Mouse (Mus musculus) lung, embryonic 16.5 days (tissue): ENCODE data around the gene Evi2b. TPM values are rescaled to one million over a fixed set of nuclear protein-coding genes. Genes with fewer than 3 reads are reported as not detected.

Experiments used
- ATAC-seq: fragments of 200-750 bp; cut with Nextera tagmentation; 2 replicates; pipeline ENCODE4 v1.8.0; 2017; ENCODE audit warnings: low read depth, mild to moderate bottlenecking, moderate library complexity
- H3K27ac ChIP-seq: fragments of 300-500 bp; sonication (generic); 2 replicates; pipeline ENCODE4 v1.5.1; 2014; ENCODE audit warnings: mild to moderate bottlenecking, control low read depth, low read length
- H3K27me3 ChIP-seq: fragments of 300-500 bp; sonication (generic); 2 replicates; pipeline ENCODE4 v1.6.1; 2014; ENCODE audit warnings: low read depth, low read length, mixed read lengths; ENCODE audit not compliant: control insufficient read depth, insufficient read depth
- H3K36me3 ChIP-seq: fragments of 300-500 bp; sonication (generic); 2 replicates; pipeline ENCODE4 v1.6.1; 2014; ENCODE audit warnings: low read length; ENCODE audit not compliant: control insufficient read depth, insufficient read depth
- H3K4me1 ChIP-seq: fragments of 300-500 bp; sonication (generic); replicated peaks from 2 replicates; pipeline ENCODE4 v1.6.1; 2014; ENCODE audit warnings: low read length, mixed read lengths; ENCODE audit not compliant: control insufficient read depth, insufficient read depth
- H3K4me2 ChIP-seq: fragments of 300-500 bp; sonication (generic); 2 replicates; pipeline ENCODE4 v1.6.1; 2014; ENCODE audit warnings: low read depth, low read length, control low read depth
- H3K4me3 ChIP-seq: fragments of 300-500 bp; sonication (generic); 2 replicates; pipeline ENCODE4 v1.5.1; 2014; ENCODE audit warnings: mild to moderate bottlenecking, low read length, control low read depth
- H3K9ac ChIP-seq: fragments of 300-500 bp; sonication (generic); 2 replicates; pipeline ENCODE4 v1.6.1; 2014; ENCODE audit warnings: low read length, control low read depth
- H3K9me3 ChIP-seq: fragments of 300-500 bp; sonication (generic); 2 replicates; pipeline ENCODE4 v1.6.1; 2016; ENCODE audit warnings: low read length; ENCODE audit not compliant: control insufficient read depth
- WGBS: fragments of 180-500 bp; shearing (Covaris S2); extraction: QIAGEN DNeasy Blood & Tissue Kit; methylation state at CpG from one replicate; pipeline ENCODE4 v1.1.7; 2014; 5-methylcytosine and 5-hydroxymethylcytosine counted together
- polyA plus RNA-seq: library from polyadenylated mRNA; unstranded; fragments of >200 nt; fragmentation: Nextera tagmentation; extraction: Ambion mirVana; gene quantifications from 2 replicates; pipeline ENCODE4 v1.2.1, GENCODE M21; 2015

Evi2b gene
- polyA plus RNA-seq, 1 experiment from 2014 or later, result 1.9 TPM

DNA sequence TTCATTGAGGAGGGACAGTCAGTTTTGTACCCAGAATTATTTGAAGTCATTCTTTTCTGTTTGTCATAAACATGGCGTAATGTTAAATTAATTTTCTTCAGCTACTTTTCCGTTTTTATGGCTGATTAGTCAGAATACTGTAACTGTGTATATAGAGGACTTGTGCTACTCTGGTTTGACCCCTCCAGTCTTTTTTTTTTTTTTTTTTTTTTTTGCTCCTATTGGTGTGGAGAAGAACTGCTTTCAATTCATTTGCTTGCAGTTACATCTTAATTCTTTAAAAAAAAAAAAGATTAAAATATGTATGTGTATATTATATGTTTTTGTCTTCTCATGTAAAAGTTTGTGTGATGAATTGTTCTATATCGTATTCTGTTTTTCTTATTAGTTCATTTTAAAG is 11.6 kb downstream of the Evi2b start:
- Histone ChIP-seq H3K4me1 (peaks cover 4% of the 10 kb centered on the region; the same call in 1 of the 2 replicates), H3K4me3 (no peak overlapping the region), H3K27me3 (no peaks in the 10 kb centered on the region), H3K4me2 (no peak overlapping the region), H3K9me3 (no peaks in the 10 kb centered on the region), H3K27ac (no peak overlapping the region), H3K36me3 (no peaks in the 10 kb centered on the region), H3K9ac (no peak overlapping the region)
- 84% methylated on average over 3 of the region's 3 CpGs for WGBS
- ATAC-seq, result no peak

DNA sequence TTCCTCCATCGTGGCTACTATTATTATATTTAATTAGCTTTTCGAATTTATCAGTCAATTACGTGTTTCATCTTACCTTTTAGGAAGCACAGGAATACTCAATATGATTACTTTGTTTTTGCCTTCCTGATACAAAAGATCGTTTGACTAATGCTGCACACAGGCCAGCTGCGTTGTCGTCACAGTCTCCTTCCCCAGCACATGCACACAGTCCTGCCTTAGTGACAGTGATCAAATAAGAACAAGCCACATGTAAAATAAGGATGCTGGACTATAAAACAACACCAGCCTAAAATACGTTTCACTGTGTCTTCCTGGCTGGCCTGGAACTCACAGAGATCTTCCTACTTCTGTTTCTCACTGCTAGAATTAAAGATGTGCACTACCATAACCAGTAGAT is 19.1 kb downstream of the Evi2b start:
- WGBS, result 86% methylated on average over 7 of the region's 7 CpGs
- H3K9ac ChIP-seq, result no peak overlapping the region
- no peak overlapping the region for H3K4me2 ChIP-seq
- H3K27ac ChIP-seq, result no peak overlapping the region
- H3K9me3 ChIP-seq, result no peaks in the 10 kb centered on the region
- H3K27me3 ChIP-seq, result no peaks in the 10 kb centered on the region
- no peak overlapping the region for H3K4me3 ChIP-seq
- H3K36me3 ChIP-seq, result no peaks in the 10 kb centered on the region
- no peaks in the 10 kb centered on the region for H3K4me1 ChIP-seq
- ATAC-seq, result no peak

DNA sequence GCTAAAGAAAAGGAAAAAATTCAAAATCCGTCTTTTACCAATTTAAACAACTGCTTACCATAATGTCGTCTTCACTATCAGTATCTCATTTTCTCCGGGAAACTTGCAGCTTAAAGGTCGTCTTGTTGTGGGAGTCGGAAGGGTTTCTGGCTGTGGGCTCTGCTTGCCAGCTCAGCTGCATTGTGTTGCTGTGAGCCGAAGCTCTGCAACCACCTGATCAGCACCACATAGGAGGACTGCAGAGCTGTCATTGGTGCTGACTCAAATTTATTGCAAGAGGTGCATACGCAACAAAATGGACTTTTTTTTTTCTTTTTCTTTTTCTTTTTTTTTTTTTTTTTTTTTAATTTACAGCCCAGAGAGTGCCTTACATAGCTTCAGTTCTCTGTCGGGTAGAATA is 19.7 kb downstream of the Evi2b start, which contains the start of gene Omg:
Omg (minus strand) TSS at position 240 of the 400 bp plus-strand sequence.
- Histone ChIP-seq H3K9me3 (no peaks in the 10 kb centered on the region), H3K27me3 (no peaks in the 10 kb centered on the region)
- WGBS, result 63% methylated on average over 8 of the region's 8 CpGs

DNA sequence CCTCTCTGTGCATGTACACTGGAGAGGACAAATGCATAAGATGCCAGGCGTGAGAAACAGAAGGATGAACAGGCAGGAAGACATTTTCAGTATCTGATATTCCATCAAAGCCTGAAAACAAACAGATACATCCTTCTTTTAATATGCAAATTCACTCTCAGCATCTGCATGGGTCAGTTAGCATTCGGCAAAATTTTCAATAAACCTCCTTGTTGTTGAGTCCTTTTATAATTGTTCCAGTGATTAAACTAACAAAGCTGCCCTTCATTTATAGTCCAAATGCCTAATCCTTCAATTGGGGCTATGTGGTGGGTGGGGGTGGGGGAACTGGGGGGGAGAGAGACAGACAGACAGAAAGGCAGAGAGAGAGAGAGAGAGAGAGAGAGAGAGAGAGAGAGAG is 20.6 kb downstream of the Evi2b start:
- H3K4me3 ChIP-seq, result no peak overlapping the region
- H3K27ac ChIP-seq, result no peak overlapping the region
- H3K4me2 ChIP-seq, result no peak overlapping the region
- no peak for ATAC-seq
- H3K9me3 ChIP-seq, result no peaks in the 10 kb centered on the region
- no peaks in the 10 kb centered on the region for H3K27me3 ChIP-seq
- H3K9ac ChIP-seq, result no peak overlapping the region
- H3K4me1 ChIP-seq, result no peaks in the 10 kb centered on the region
- H3K36me3 ChIP-seq, result no peaks in the 10 kb centered on the region
- 79% methylated on average over 2 of the region's 2 CpGs for WGBS

More for the DNA sequence above, 19.7 kb downstream of the Evi2b start, which contains the start of gene Omg:
- no peaks in the 10 kb centered on the region for H3K4me1 ChIP-seq
- no peak within 1 kb of the TSS for H3K4me2 ChIP-seq
- H3K36me3 ChIP-seq, result no peaks in the 10 kb centered on the region
- no peak within 1 kb of the TSS for H3K9ac ChIP-seq
- ATAC-seq, result no peak
- no peak within 1 kb of the TSS for H3K27ac ChIP-seq
- H3K4me3 ChIP-seq, result no peak within 1 kb of the TSS

DNA sequence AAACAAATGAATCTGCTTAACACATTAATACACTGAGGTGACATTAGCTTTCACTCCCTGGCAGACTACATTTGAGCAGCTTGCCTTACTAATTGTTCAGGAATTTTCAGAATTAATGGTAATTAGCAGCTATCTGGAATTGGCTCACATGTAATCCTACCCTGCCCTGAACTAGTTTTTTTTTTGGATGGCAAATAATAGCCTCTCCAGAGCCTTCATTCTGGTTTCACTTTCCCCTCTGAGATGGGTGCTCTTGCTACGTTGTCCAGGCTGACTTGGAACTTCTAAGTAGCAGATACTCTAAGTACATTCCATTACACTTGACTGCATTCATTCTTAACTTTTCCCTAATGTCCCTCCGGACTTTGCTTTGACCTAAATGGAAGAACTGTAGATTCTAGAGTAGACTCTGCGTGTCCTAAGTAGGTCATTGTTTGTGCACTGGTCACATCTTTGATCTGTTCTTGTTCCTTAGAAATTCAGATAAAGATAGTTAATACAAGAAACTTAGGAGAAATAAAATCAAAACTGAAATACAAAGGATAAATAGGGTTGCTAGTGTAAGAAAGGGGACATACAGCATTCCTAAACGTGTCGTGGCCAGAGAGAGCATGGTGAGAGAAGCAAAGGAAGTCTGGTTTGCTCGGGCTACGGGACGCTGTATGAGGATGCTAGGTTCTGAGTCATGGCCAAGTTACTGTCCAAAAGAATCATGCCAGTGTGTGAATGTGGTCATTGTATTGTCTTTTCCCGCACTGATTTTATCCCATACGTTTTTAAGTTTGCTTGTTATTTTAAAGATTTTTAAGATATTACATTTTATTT is 28.4 kb downstream of the Evi2b start:
- H3K4me3 ChIP-seq, result no peak overlapping the region
- no peak overlapping the region for H3K27ac ChIP-seq
- H3K9ac ChIP-seq, result no peak overlapping the region
- 71% methylated on average over 10 of the region's 10 CpGs for WGBS
- H3K27me3 ChIP-seq, result no peaks in the 10 kb centered on the region
- no peak for ATAC-seq
- H3K4me1 ChIP-seq, result peaks cover 4% of the 10 kb centered on the region; the same call in 1 of the 2 replicates
- no peak overlapping the region for H3K4me2 ChIP-seq
- H3K36me3 ChIP-seq, result no peaks in the 10 kb centered on the region
- H3K9me3 ChIP-seq, result no peaks in the 10 kb centered on the region

DNA sequence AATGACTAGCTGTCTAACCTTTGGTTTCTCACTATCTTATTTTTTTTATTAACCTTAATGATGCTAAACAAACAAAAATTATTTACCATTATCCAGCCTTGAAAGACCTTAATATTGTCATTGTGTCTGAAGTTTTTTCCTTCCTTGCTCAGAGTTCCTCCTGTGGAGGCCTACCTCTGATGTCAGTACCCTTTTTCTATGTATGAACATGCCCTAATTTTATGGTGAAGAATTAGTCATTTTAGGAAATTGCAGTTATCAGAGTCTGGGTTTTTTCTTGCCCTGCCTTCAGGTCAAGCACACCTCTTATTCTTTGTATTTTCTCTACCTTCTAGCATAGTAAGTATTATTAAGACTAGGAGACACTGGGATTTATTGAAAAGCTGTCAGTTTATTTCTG is 38.8 kb downstream of the Evi2b start:
- Histone ChIP-seq H3K4me3 (no peak overlapping the region), H3K36me3 (0 out of 2 replicates have a peak, but pooled peaks cover 6% of the 10 kb centered on the region), H3K27ac (no peak overlapping the region), H3K4me1 (peaks cover 8% of the 10 kb centered on the region), H3K27me3 (no peaks in the 10 kb centered on the region), H3K9me3 (no peaks in the 10 kb centered on the region), H3K4me2 (no peak overlapping the region), H3K9ac (no peak overlapping the region)
- no peak for ATAC-seq

DNA sequence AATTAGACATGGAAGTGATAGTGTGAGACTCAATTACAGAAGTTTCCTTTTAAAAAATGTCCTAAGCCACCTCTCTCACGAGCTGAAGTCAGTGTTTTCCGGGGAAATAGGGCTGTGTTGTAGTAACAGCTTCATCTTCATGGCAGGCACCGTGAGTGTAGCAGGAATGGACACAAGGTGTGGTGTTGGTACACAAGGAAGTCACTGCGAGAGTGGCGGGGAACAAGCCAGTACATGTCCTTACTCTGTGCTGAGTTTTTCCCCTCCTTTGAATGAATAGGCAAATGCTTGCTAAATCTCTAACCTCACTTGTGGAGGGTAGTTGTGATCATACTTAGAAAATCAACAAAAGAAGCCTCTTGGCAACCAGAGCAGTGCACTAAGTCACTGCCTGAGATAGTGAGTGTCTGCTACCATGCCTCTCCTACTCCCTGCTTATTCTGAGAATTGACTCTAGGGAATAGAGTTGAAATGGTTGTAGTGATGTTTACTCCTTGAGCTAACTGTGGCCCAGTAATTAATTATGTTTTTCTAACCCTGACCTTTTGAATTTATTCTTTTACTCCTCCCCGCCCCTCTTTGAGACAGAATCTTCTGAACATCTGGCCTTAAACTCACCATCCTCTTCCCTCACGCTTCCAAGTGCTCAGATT is 39.6 kb downstream of the Evi2b start:
- Histone ChIP-seq H3K9ac (no peak overlapping the region), H3K4me1 (peaks cover 3% of the 10 kb centered on the region), H3K4me3 (no peak overlapping the region), H3K27me3 (no peaks in the 10 kb centered on the region), H3K27ac (no peak overlapping the region), H3K36me3 (0 out of 2 replicates have a peak, but pooled peaks cover 6% of the 10 kb centered on the region), H3K9me3 (no peaks in the 10 kb centered on the region), H3K4me2 (no peak overlapping the region)
- WGBS, result 71% methylated on average over 7 of the region's 7 CpGs
- ATAC-seq, result no peak

DNA sequence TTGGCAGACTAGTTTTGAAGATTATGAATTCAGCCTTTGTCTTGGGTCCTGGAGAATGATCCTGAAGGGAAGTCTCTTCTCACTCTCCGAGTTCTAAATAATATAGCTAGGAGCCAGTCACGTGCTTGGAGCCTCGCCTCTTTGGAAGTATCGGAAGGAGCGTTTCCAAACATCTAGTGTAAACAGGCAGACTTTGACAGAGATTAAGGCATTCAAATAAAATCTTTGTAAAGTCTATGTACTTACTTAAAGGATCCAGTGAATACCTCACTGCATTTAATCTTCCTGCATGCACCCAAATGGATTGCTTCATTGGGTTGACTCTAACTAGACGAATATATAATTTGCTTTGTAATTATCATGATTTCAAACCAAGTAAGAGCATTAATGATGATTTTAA is 40.2 kb downstream of the Evi2b start:
- no peaks in the 10 kb centered on the region for H3K4me1 ChIP-seq
- H3K4me3 ChIP-seq, result no peak overlapping the region
- no peak for ATAC-seq
- H3K9ac ChIP-seq, result no peak overlapping the region
- 54% methylated on average over 6 of the region's 6 CpGs for WGBS
- H3K36me3 ChIP-seq, result 0 out of 2 replicates have a peak, but pooled peaks cover 6% of the 10 kb centered on the region
- no peaks in the 10 kb centered on the region for H3K27me3 ChIP-seq
- H3K4me2 ChIP-seq, result no peak overlapping the region
- no peaks in the 10 kb centered on the region for H3K9me3 ChIP-seq
- no peak overlapping the region for H3K27ac ChIP-seq

DNA sequence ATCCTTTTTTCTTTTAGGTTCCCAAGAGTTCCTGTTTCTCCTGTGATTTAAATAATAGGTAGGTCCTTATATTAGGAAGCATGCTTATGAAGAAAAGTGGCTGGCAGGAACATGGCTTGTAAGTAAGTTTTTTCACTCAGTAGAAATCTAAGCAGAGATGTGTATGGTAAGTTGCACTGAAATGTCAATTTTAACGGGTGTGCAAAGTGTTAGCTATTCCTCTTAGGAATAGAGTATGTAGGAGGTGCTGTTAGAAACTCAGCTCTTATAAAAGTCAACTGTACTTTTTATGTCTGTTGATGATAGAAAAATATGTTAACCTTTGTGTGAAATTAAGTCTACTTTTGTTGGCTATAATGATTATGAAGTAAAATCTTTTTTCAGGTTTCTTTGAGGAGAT is 55.5 kb downstream of the Evi2b start:
- peaks cover 22% of the 10 kb centered on the region for H3K36me3 ChIP-seq

More for the DNA sequence above, 55.5 kb downstream of the Evi2b start:
- WGBS, result 60% methylated on average over 1 of the region's 1 CpGs
- Histone ChIP-seq H3K4me1 (no peaks in the 10 kb centered on the region), H3K9ac (no peak overlapping the region), H3K27me3 (no peaks in the 10 kb centered on the region), H3K4me2 (no peak overlapping the region), H3K4me3 (no peak overlapping the region), H3K9me3 (no peaks in the 10 kb centered on the region), H3K27ac (no peak overlapping the region)
- ATAC-seq, result no peak
